ENCODE assay signal across 35 mouse cellular contexts in the genomic region with DNA sequence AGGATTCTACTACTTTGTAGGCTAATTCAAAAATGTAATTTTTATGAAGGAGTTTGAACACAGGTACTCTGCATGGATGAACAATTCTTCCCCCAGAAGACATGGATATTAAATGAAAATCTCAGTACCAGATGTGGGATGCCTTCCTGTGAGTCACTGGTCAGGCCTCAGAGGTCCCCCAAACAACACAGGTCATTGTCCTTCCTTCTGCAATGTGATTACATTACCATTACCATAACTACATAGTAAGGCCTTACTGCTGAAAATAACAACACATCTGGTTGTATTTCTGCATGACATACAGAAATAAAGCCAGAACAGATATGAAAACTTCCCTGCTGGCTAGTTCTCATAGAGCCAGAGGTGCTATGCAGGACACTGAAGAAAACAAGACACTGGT.
"Had no signal": no experiment of that assay in that cellular context is flagged by ENCODE, and none has a peak within 500 bp of the region (broad histone marks: within the 10 kb centered on the region; RNA-seq: fewer than 3 reads in every experiment).

No protein-coding gene starts in this region.

- H3K27me3 ChIP-seq: heart, embryonic 12.5 days; heart, embryonic 13.5 days; heart, embryonic 15.5 days; hindbrain, embryonic 12.5 days; hindbrain, embryonic 15.5 days; intestine, embryonic 15.5 days; kidney, embryonic 15.5 days had no signal

- H3K27ac ChIP-seq: heart, embryonic 10.5 days; heart, embryonic 13.5 days; heart, embryonic 15.5 days; hindbrain, embryonic 10.5 days; hindbrain, embryonic 12.5 days; hindbrain, embryonic 14.5 days; hindbrain, embryonic 15.5 days; hindbrain, postnatal 0 days; intestine, embryonic 15.5 days; kidney, embryonic 15.5 days; kidney, postnatal 0 days; layer of hippocampus, adult 2 months; left cerebral cortex, adult 2 months had no signal

- H3K36me3 ChIP-seq: heart, embryonic 10.5 days; heart, embryonic 12.5 days; heart, embryonic 13.5 days; heart, embryonic 15.5 days; hindbrain, embryonic 10.5 days; hindbrain, embryonic 12.5 days; hindbrain, embryonic 15.5 days; intestine, embryonic 15.5 days; kidney, embryonic 15.5 days had no signal

- H3K4me1 ChIP-seq: heart, embryonic 15.5 days; hindbrain, embryonic 10.5 days; hindbrain, embryonic 12.5 days; hindbrain, embryonic 15.5 days; intestine, embryonic 15.5 days; kidney, embryonic 15.5 days had no signal

- H3K9me3 ChIP-seq: heart, embryonic 10.5 days; heart, embryonic 12.5 days; heart, embryonic 13.5 days; heart, embryonic 15.5 days; hindbrain, embryonic 10.5 days; hindbrain, embryonic 12.5 days; hindbrain, embryonic 15.5 days; intestine, embryonic 15.5 days; kidney, embryonic 15.5 days had no signal

- H3K4me3 ChIP-seq: heart, embryonic 10.5 days; heart, embryonic 12.5 days; heart, embryonic 13.5 days; heart, embryonic 15.5 days; hindbrain, embryonic 10.5 days; hindbrain, embryonic 12.5 days; hindbrain, embryonic 15.5 days; intestine, embryonic 15.5 days; kidney, embryonic 15.5 days; layer of hippocampus, adult 2 months; left cerebral cortex, adult 2 months had no signal

- DNase-seq: heart, postnatal 10 days; heart, postnatal 14 days; heart, postnatal 36 days; heart, postnatal 4 days; kidney, adult 11 months; kidney, adult 18-20 months; kidney, adult 2 months; kidney, adult 8-10 months; kidney, adult 9 months; kidney, postnatal 10 days; kidney, postnatal 14 days; kidney, postnatal 25 days; kidney, postnatal 36 days; kidney, postnatal 4 days; layer of hippocampus, adult 9-11 months; layer of hippocampus, postnatal 36 days had no signal

- H3K9ac ChIP-seq: heart, embryonic 12.5 days; heart, embryonic 13.5 days; heart, embryonic 15.5 days; hindbrain, embryonic 12.5 days; hindbrain, embryonic 14.5 days; hindbrain, embryonic 15.5 days; intestine, embryonic 15.5 days; kidney, embryonic 15.5 days had no signal

- H3K4me2 ChIP-seq: heart, embryonic 11.5 days; heart, embryonic 12.5 days; heart, embryonic 13.5 days; heart, embryonic 15.5 days; hindbrain, embryonic 12.5 days; hindbrain, embryonic 14.5 days; hindbrain, embryonic 15.5 days; intestine, embryonic 15.5 days; kidney, embryonic 15.5 days had no signal

- ATAC-seq: hindbrain, embryonic 16.5 days; hindbrain, postnatal 0 days; inflammation-experienced regulatory T-cells, adult 6 months; intestine, embryonic 15.5 days; intestine, embryonic 16.5 days; intestine, postnatal 0 days had no signal
